9 mouse cellular contexts compared by ENCODE assay signal in genomic region chr4:95845981-95846617, GRCm38 (mm10).
DNase-seq lines count a peak whose midpoint lies in the region; ATAC-seq and TF ChIP-seq lines count a peak whose summit lies in the region.
"Had no signal": no experiment of that assay in that cellular context is flagged by ENCODE, and none has a peak within 500 bp of the region (broad histone marks: within the 10 kb centered on the region; RNA-seq: fewer than 3 reads in every experiment).

No protein-coding gene starts in this region.

- H3K4me1 ChIP-seq in heart, embryonic 12.5 days (replicated peaks) = peaks cover 21% of the 10 kb centered on the region
- H3K4me1 ChIP-seq in lung, postnatal 0 days (ENCODE audit: insufficient read depth, low read depth, low read length) = peaks cover 12% of the 10 kb centered on the region; the same call in 1 of the 2 replicates
- peaks cover 12% of the 10 kb centered on the region for H3K4me1 ChIP-seq in lung, adult 2 months (ENCODE audit: control insufficient read depth, insufficient read depth, low read length)

- H3K4me2 ChIP-seq in heart, embryonic 12.5 days = no peak overlapping the region
- H3K4me2 ChIP-seq in lung, postnatal 0 days (replicated peaks; ENCODE audit: low read depth, low read length) = no peak overlapping the region

- no peak for ATAC-seq in heart, embryonic 12.5 days (ENCODE audit: insufficient number of reproducible peaks, low FRiP score)
- ATAC-seq in lung, postnatal 0 days = peak; percentile 92

- TF ChIP-seq EP300 in lung, postnatal 0 days (IDR thresholded peaks at IDR 0.05) = peak; percentile 56; the same call in 1 of the 2 replicates

- peak overlapping the region; percentile 51 for H3K27ac ChIP-seq in heart, embryonic 12.5 days (ENCODE audit: poor library complexity, severe bottlenecking)
- H3K27ac ChIP-seq in lung, postnatal 0 days (ENCODE audit: low read length) = peak overlapping the region; percentile 58

- H3K36me3 ChIP-seq in heart, embryonic 12.5 days = no peaks in the 10 kb centered on the region
- H3K36me3 ChIP-seq in lung, postnatal 0 days (ENCODE audit: insufficient read depth, low read length) = no peaks in the 10 kb centered on the region

- H3K27me3 ChIP-seq in heart, embryonic 12.5 days (replicated peaks) = no peaks in the 10 kb centered on the region
- no peaks in the 10 kb centered on the region for H3K27me3 ChIP-seq in lung, postnatal 0 days (replicated peaks; ENCODE audit: insufficient read depth, low read length)
- H3K27me3 ChIP-seq: megakaryocyte, embryonic 14.5 days had no signal

- no peak for TF ChIP-seq CTCF in lung, postnatal 0 days (IDR thresholded peaks at IDR 0.05)
- TF ChIP-seq CTCF in lung, adult 2 months (IDR thresholded peaks at IDR 0.05; ENCODE audit: insufficient read depth, low read length) = no peak

- H3K9ac ChIP-seq in heart, embryonic 12.5 days = no peak overlapping the region
- no peak overlapping the region for H3K9ac ChIP-seq in lung, postnatal 0 days (replicated peaks; ENCODE audit: low read depth)

- WGBS in heart, embryonic 12.5 days = 31% methylated on average over 6 of the region's 6 CpGs
- 21% methylated on average over 6 of the region's 6 CpGs for WGBS in lung, postnatal 0 days
- 32% methylated on average over 6 of the region's 6 CpGs for WGBS in lung, adult 2 months

- no peak overlapping the region for H3K4me3 ChIP-seq in heart, embryonic 12.5 days
- no peak overlapping the region for H3K4me3 ChIP-seq in lung, postnatal 0 days (ENCODE audit: low read depth, low read length)
- no peak overlapping the region for H3K4me3 ChIP-seq in lung, adult 2 months (replicated peaks; ENCODE audit: extremely low read depth, low read depth, low read length)
- H3K4me3 ChIP-seq: megakaryocyte, embryonic 14.5 days had no signal

- intact Hi-C loops in heart, postnatal 14 days (cut with DNase I) = no loop called here

- TF ChIP-seq POLR2A in lung, adult 2 months (IDR thresholded peaks at IDR 0.05; ENCODE audit: borderline replicate concordance, extremely low read depth, low read depth, low read length) = no peak

- no peaks in the 10 kb centered on the region for H3K9me3 ChIP-seq in heart, embryonic 12.5 days (replicated peaks)
- H3K9me3 ChIP-seq in lung, postnatal 0 days (ENCODE audit: low read length) = no peaks in the 10 kb centered on the region
- H3K9me3 ChIP-seq: megakaryocyte, embryonic 14.5 days had no signal

- DNase-seq in heart, postnatal 14 days = no peak
- peak; percentile 82 for DNase-seq in lung, postnatal 0 days (ENCODE audit: low spot score)
- DNase-seq in lung, adult 2 months = no peak
- peak; percentile 40 for DNase-seq in forelimb bud, embryonic 11.5 days (ENCODE audit: low read depth, low spot score)
- DNase-seq in retina, postnatal 1 day = peak; percentile 60
- no peak for DNase-seq in cerebellum, adult 11-12 months
- no peak for DNase-seq in adrenal gland, postnatal 36 days

Comparison
In these comparisons a context has a peak if more than half of its experiments do, and no peak if none do; other contexts are left out.
1. DNase-seq: peak in lung, postnatal 0 days (single experiment), forelimb bud, embryonic 11.5 days (single experiment) and retina, postnatal 1 day (single experiment); none in heart, postnatal 14 days (0 of 2), lung, adult 2 months (single experiment), cerebellum, adult 11-12 months (single experiment) and adrenal gland, postnatal 36 days (0 of 2).